Mouse (Mus musculus): ENCODE results near the gene Cdc25b.

The Cdc25b gene

DNA sequence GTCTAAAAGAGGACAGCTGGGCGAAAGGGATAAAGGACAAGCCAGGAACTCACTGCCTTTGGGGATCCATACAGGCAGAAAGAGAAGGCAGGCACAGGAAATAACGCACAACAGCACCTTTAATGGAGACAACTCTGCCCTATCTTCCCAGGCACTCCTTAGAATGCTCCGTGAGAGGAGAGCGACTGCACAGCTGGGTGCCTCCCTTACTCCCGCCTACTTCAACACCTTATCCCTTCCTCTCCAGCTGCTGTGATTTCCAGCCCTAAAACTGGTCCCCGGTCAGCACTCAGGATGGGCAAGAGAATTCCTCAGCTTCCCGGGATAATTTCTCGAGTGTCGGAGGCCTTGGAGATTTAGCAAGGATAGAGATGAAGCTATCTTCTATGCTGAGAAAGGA lies 15.8 kb upstream of the Cdc25b start:
- H3K27me3 ChIP-seq (ENCODE audit: insufficient read depth, low read length): peaks cover 38% of the 10 kb centered on the region
- peak overlapping the region; percentile 68 for H3K4me3 ChIP-seq (replicated peaks; ENCODE audit: low read length)
- H3K9me3 ChIP-seq (ENCODE audit: low read length): peaks cover 7% of the 10 kb centered on the region; the same call in 1 of the 2 replicates
- H3K36me3 ChIP-seq (ENCODE audit: insufficient read depth, low read length): 0 out of 2 replicates have a peak, but pooled peaks cover 3% of the 10 kb centered on the region
- TF ChIP-seq NANOG (IDR thresholded peaks at IDR 0.05; ENCODE audit: borderline replicate concordance, low read length) (no peak), POU5F1 (IDR thresholded peaks at IDR 0.05; ENCODE audit: borderline replicate concordance, low read length) (no peak), CTCF (conservative IDR thresholded peaks at IDR 0.05; ENCODE audit: low read length) (no peak)
- peaks cover 79% of the 10 kb centered on the region for H3K4me1 ChIP-seq (replicated peaks; ENCODE audit: low read depth, low read length)

DNA sequence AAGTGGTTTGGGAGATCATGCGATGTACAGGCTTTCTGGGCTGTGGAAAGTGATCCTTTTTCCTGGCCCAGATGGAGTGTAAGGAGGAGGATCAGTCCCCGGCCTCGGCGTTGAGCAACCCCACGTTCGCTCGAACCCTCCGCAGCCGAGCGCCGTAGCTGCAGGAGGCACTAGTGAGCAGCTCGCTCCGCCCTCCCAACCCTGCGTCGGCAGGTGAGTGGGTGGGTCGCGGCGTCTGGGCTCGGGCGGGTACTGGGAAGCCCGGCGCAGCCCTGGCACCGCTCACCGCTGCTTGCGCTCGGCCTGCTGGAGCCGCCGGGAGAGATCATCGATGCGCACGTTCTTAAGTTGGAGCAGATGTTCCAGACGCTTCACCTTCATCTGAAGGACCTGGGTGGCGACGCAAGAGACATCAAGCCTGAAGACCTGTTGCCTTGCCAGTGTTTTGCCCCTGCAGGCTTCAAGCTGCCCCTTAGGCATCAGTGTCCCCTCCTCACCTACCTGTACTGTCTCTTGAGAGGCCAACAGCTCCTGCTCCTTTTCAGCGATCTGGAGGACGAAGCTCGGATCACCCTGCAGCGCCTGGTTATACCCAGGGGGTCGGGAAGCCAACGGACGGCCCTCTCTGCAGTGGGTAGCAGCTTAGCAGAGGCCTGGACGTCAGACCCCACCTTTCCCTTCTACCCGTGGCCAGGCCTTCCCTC lies 15.2 kb upstream of the Cdc25b start:
- TF ChIP-seq POU5F1 (IDR thresholded peaks at IDR 0.05; ENCODE audit: borderline replicate concordance, low read length) (no peak), CTCF (conservative IDR thresholded peaks at IDR 0.05; ENCODE audit: low read length) (no peak), NANOG (IDR thresholded peaks at IDR 0.05; ENCODE audit: borderline replicate concordance, low read length) (no peak)
- peaks cover 79% of the 10 kb centered on the region for H3K4me1 ChIP-seq (replicated peaks; ENCODE audit: low read depth, low read length)
- peaks cover 38% of the 10 kb centered on the region for H3K27me3 ChIP-seq (ENCODE audit: insufficient read depth, low read length)
- peak overlapping the region; percentile 68 for H3K4me3 ChIP-seq (replicated peaks; ENCODE audit: low read length)
- H3K9me3 ChIP-seq (ENCODE audit: low read length): peaks cover 7% of the 10 kb centered on the region; the same call in 1 of the 2 replicates
- peaks cover 8% of the 10 kb centered on the region for H3K36me3 ChIP-seq (ENCODE audit: insufficient read depth, low read length)

DNA sequence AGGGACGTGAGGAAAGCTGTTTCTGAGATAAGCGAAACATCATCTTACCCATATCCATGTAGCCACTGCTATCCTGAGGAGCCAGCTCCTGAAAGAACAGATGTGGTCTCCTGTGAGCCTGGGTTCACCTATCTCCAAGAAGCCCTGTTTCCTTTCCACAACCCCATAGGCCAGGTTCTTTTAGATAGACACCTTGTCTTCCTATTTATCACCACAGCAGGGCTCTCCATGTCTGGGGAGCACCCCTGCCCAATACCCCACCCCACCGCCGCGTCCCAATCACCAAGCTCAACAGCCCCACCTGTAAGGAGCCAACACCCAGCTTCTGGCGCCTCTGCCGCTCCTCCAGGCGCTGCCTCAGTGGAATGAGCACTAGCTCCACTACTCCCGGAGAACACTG lies 14.4 kb upstream of the Cdc25b start:
- TF ChIP-seq NANOG (IDR thresholded peaks at IDR 0.05; ENCODE audit: borderline replicate concordance, low read length) (no peak), CTCF (conservative IDR thresholded peaks at IDR 0.05; ENCODE audit: low read length) (no peak), POU5F1 (IDR thresholded peaks at IDR 0.05; ENCODE audit: borderline replicate concordance, low read length) (no peak)
- no peak overlapping the region for H3K4me3 ChIP-seq (replicated peaks; ENCODE audit: low read length)
- peaks cover 16% of the 10 kb centered on the region for H3K36me3 ChIP-seq (ENCODE audit: insufficient read depth, low read length)
- H3K27me3 ChIP-seq (ENCODE audit: insufficient read depth, low read length): peaks cover 38% of the 10 kb centered on the region
- H3K4me1 ChIP-seq (replicated peaks; ENCODE audit: low read depth, low read length): peaks cover 85% of the 10 kb centered on the region
- peaks cover 2% of the 10 kb centered on the region; the same call in 1 of the 2 replicates for H3K9me3 ChIP-seq (ENCODE audit: low read length)

- H3K9me3 ChIP-seq (ENCODE audit: low read length): no peaks in the 10 kb centered on the region
- peaks cover 79% of the 10 kb centered on the region for H3K4me1 ChIP-seq (replicated peaks; ENCODE audit: low read depth, low read length)
- H3K27me3 ChIP-seq (ENCODE audit: insufficient read depth, low read length): peaks cover 38% of the 10 kb centered on the region
- H3K36me3 ChIP-seq (ENCODE audit: insufficient read depth, low read length): peaks cover 33% of the 10 kb centered on the region
- H3K4me3 ChIP-seq (replicated peaks; ENCODE audit: low read length): peak overlapping the region; percentile 77
- no peak for TF ChIP-seq CTCF (conservative IDR thresholded peaks at IDR 0.05; ENCODE audit: low read length)
- no peak for TF ChIP-seq NANOG (IDR thresholded peaks at IDR 0.05; ENCODE audit: borderline replicate concordance, low read length)
- no peak for TF ChIP-seq POU5F1 (IDR thresholded peaks at IDR 0.05; ENCODE audit: borderline replicate concordance, low read length)
These were observed 12.0 kb upstream of the Cdc25b start for GRCm38 (mm10) chr2:131174700-131175099.

DNA sequence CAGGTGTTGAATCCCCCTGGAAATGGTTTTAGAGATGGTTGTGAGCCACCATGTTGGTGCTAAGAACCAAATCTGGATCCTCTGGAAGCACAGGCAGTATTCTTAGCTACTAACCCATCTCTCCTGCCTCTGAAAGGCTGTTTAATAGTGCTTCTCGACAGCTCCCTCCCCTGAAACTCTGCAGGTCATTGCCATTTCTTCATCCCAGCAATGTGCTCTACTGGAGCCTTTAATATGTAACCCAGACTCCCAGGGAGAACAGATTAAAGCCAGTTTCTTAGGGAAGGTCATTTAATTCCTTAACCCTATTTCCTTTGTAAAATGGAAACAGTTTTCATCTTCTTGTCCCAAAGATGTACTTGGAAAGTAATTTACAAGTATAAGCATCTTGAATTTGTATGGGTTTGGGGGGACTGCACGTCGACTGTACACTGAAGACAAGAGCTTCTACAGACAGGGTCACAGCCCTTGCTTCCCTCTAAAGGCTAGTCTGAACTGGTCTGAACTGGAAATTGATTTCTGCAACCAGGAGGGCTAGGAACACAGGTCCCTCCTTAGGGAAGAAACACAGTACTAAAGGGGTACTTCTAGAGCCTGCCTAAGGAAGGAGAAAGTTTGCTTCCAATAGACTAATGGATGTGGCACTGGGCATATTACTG lies 11.3 kb upstream of the Cdc25b start:
- Histone ChIP-seq H3K36me3 (ENCODE audit: insufficient read depth, low read length) (peaks cover 33% of the 10 kb centered on the region), H3K4me1 (replicated peaks; ENCODE audit: low read depth, low read length) (peaks cover 75% of the 10 kb centered on the region), H3K9me3 (ENCODE audit: low read length) (no peaks in the 10 kb centered on the region), H3K4me3 (replicated peaks; ENCODE audit: low read length) (no peak overlapping the region), H3K27me3 (ENCODE audit: insufficient read depth, low read length) (peaks cover 35% of the 10 kb centered on the region)
- TF ChIP-seq NANOG (IDR thresholded peaks at IDR 0.05; ENCODE audit: borderline replicate concordance, low read length) (no peak), POU5F1 (IDR thresholded peaks at IDR 0.05; ENCODE audit: borderline replicate concordance, low read length) (no peak), CTCF (conservative IDR thresholded peaks at IDR 0.05; ENCODE audit: low read length) (no peak)

DNA sequence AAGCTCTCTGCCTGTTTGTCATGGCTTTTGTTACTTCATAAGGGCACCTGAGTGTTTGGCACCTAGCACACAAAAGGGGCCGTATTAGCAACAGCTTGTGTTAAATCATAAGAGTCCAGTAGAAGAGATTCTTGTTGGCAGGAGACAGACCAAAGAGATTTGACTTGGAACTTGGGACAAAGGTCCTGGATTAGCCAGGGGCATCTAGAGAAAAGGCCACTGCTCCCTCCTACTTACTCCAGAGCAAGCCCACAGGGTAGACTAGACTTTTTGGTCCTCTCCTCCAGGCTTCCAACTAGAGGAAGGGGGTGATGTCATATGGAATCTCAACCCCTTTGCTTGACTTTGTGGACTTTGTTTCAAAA lies 10.8 kb upstream of the Cdc25b start:
- peaks cover 33% of the 10 kb centered on the region for H3K36me3 ChIP-seq (ENCODE audit: insufficient read depth, low read length)
- H3K9me3 ChIP-seq (ENCODE audit: low read length): no peaks in the 10 kb centered on the region
- H3K4me3 ChIP-seq (replicated peaks; ENCODE audit: low read length): no peak overlapping the region
- TF ChIP-seq NANOG (IDR thresholded peaks at IDR 0.05; ENCODE audit: borderline replicate concordance, low read length): no peak
- no peak for TF ChIP-seq CTCF (conservative IDR thresholded peaks at IDR 0.05; ENCODE audit: low read length)
- no peak for TF ChIP-seq POU5F1 (IDR thresholded peaks at IDR 0.05; ENCODE audit: borderline replicate concordance, low read length)
- H3K27me3 ChIP-seq (ENCODE audit: insufficient read depth, low read length): peaks cover 30% of the 10 kb centered on the region
- H3K4me1 ChIP-seq (replicated peaks; ENCODE audit: low read depth, low read length): peaks cover 75% of the 10 kb centered on the region

GRCm38 (mm10) chr2:131176491-131176890 lies 10.3 kb upstream of the Cdc25b start:
- H3K9me3 ChIP-seq (ENCODE audit: low read length): no peaks in the 10 kb centered on the region

DNA sequence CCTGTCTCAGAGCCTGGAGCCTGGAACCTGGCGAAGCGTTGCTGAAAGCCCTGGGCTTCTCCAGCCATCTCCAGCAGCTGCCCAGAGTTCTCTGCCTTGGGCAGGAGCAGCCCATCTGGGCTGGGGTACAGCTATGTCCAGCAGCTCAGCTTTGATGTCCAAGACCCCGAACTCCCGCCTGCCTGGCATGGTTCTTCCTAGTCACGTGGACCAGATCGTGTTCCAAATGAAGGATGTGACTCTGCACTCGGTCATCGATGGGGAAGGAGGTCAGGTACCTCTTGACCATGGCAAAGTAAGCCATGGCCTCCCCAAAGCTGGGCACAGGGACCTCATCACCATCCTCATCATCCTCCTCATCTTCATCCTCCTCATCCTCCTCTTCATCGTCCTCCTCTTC lies 8.8 kb upstream of the Cdc25b start:
- TF ChIP-seq POU5F1 (IDR thresholded peaks at IDR 0.05; ENCODE audit: borderline replicate concordance, low read length) (no peak), CTCF (conservative IDR thresholded peaks at IDR 0.05; ENCODE audit: low read length) (no peak), NANOG (IDR thresholded peaks at IDR 0.05; ENCODE audit: borderline replicate concordance, low read length) (no peak)
- peaks cover 33% of the 10 kb centered on the region for H3K36me3 ChIP-seq (ENCODE audit: insufficient read depth, low read length)

More at GRCm38 (mm10) chr2:131176491-131176890, 10.3 kb upstream of the Cdc25b start:
- Histone ChIP-seq H3K36me3 (ENCODE audit: insufficient read depth, low read length) (peaks cover 33% of the 10 kb centered on the region), H3K4me1 (replicated peaks; ENCODE audit: low read depth, low read length) (peaks cover 75% of the 10 kb centered on the region), H3K4me3 (replicated peaks; ENCODE audit: low read length) (peak overlapping the region; percentile 17; the same call in 1 of the 2 replicates), H3K27me3 (ENCODE audit: insufficient read depth, low read length) (peaks cover 25% of the 10 kb centered on the region)
- no peak for TF ChIP-seq POU5F1 (IDR thresholded peaks at IDR 0.05; ENCODE audit: borderline replicate concordance, low read length)
- TF ChIP-seq NANOG (IDR thresholded peaks at IDR 0.05; ENCODE audit: borderline replicate concordance, low read length): no peak
- no peak for TF ChIP-seq CTCF (conservative IDR thresholded peaks at IDR 0.05; ENCODE audit: low read length)

More for the DNA sequence above, 8.8 kb upstream of the Cdc25b start:
- Histone ChIP-seq H3K4me1 (replicated peaks; ENCODE audit: low read depth, low read length) (peaks cover 63% of the 10 kb centered on the region), H3K27me3 (ENCODE audit: insufficient read depth, low read length) (peaks cover 10% of the 10 kb centered on the region), H3K4me3 (replicated peaks; ENCODE audit: low read length) (peak overlapping the region; percentile 92), H3K9me3 (ENCODE audit: low read length) (no peaks in the 10 kb centered on the region)
